Mouse (Mus musculus): Measurements from ENCODE around the gene Brsk2. TPM values are rescaled to one million over a fixed set of nuclear protein-coding genes. Genes with fewer than 3 reads are reported as not detected.

Brsk2 gene
- total RNA-seq, 1 experiment = 2.9 TPM

GRCm38 (mm10) chr7:141928642-141929041 is 20.9 kb upstream of the Brsk2 start:
- Histone ChIP-seq H3K9me3 (ENCODE audit: control insufficient read depth, insufficient read depth, low read depth, low read length) (no peaks in the 10 kb centered on the region), H3K36me3 (ENCODE audit: control insufficient read depth, insufficient read depth, low read length, poor library complexity, severe bottlenecking) (no peaks in the 10 kb centered on the region), H3K4me3 (ENCODE audit: insufficient read depth in 1 of 2, low read depth in 1 of 2, low read length in 2 of 2, poor library complexity in 1 of 2, severe bottlenecking in 1 of 2) (no peak overlapping the region), H3K9ac (ENCODE audit: insufficient read depth, low read depth, low read length, poor library complexity, severe bottlenecking) (no peak overlapping the region), H3K4me1 (ENCODE audit: control insufficient read depth in 2 of 2, insufficient read depth in 2 of 2, low read length in 2 of 2, poor library complexity in 1 of 2) (no peaks in the 10 kb centered on the region), H3K27ac (ENCODE audit: insufficient read depth, low read depth, low read length, poor library complexity, severe bottlenecking) (no peak overlapping the region)
- no peak for DNase-seq (ENCODE audit: low read depth, low spot score)
- TF ChIP-seq ZNF384 (IDR thresholded peaks at IDR 0.05; ENCODE audit: low read depth, low read length) (no peak), ZC3H11A (IDR thresholded peaks at IDR 0.05; ENCODE audit: borderline replicate concordance, low read depth, low read length) (no peak), CHD2 (IDR thresholded peaks at IDR 0.05; ENCODE audit: low read depth, low read length) (no peak), MAFK (IDR thresholded peaks at IDR 0.05; ENCODE audit: insufficient read depth, low read depth, low read length) (no peak), HCFC1 (IDR thresholded peaks at IDR 0.05; ENCODE audit: borderline replicate concordance, insufficient read depth, low read length) (no peak)
- in situ Hi-C loops (cut with MboI; ENCODE audit: low sequenced_read_pairs in 2 of 2, unreplicated experiment in 2 of 2) = no loop called here

GRCm38 (mm10) chr7:141934128-141934898 is 15.2 kb upstream of the Brsk2 start:
- Histone ChIP-seq H3K9me3 (ENCODE audit: control insufficient read depth, insufficient read depth, low read depth, low read length) (no peaks in the 10 kb centered on the region), H3K4me1 (ENCODE audit: control insufficient read depth in 2 of 2, insufficient read depth in 2 of 2, low read length in 2 of 2, poor library complexity in 1 of 2) (no peaks in the 10 kb centered on the region), H3K27ac (ENCODE audit: insufficient read depth, low read depth, low read length, poor library complexity, severe bottlenecking) (no peak overlapping the region), H3K9ac (ENCODE audit: insufficient read depth, low read depth, low read length, poor library complexity, severe bottlenecking) (no peak overlapping the region), H3K36me3 (ENCODE audit: control insufficient read depth, insufficient read depth, low read length, poor library complexity, severe bottlenecking) (no peaks in the 10 kb centered on the region), H3K4me3 (ENCODE audit: insufficient read depth in 1 of 2, low read depth in 1 of 2, low read length in 2 of 2, poor library complexity in 1 of 2, severe bottlenecking in 1 of 2) (no peak overlapping the region)
- no peak for TF ChIP-seq CHD2 (IDR thresholded peaks at IDR 0.05; ENCODE audit: low read depth, low read length)
- TF ChIP-seq MAFK (IDR thresholded peaks at IDR 0.05; ENCODE audit: insufficient read depth, low read depth, low read length) = no peak
- no peak for TF ChIP-seq ZC3H11A (IDR thresholded peaks at IDR 0.05; ENCODE audit: borderline replicate concordance, low read depth, low read length)
- TF ChIP-seq ZNF384 (IDR thresholded peaks at IDR 0.05; ENCODE audit: low read depth, low read length) = no peak
- TF ChIP-seq HCFC1 (IDR thresholded peaks at IDR 0.05; ENCODE audit: borderline replicate concordance, insufficient read depth, low read length) = no peak
- in situ Hi-C loops (cut with MboI; ENCODE audit: low sequenced_read_pairs in 2 of 2, unreplicated experiment in 2 of 2) = no loop called here
- no peak for DNase-seq (ENCODE audit: low read depth, low spot score)

- no peaks in the 10 kb centered on the region for H3K4me1 ChIP-seq (ENCODE audit: control insufficient read depth in 2 of 2, insufficient read depth in 2 of 2, low read length in 2 of 2, poor library complexity in 1 of 2)
- in situ Hi-C loops (cut with MboI; ENCODE audit: low sequenced_read_pairs in 2 of 2, unreplicated experiment in 2 of 2) = no loop called here
- H3K9ac ChIP-seq (ENCODE audit: insufficient read depth, low read depth, low read length, poor library complexity, severe bottlenecking) = no peak overlapping the region
- TF ChIP-seq CHD2 (IDR thresholded peaks at IDR 0.05; ENCODE audit: low read depth, low read length) = no peak
- TF ChIP-seq ZC3H11A (IDR thresholded peaks at IDR 0.05; ENCODE audit: borderline replicate concordance, low read depth, low read length) = no peak
- no peak for TF ChIP-seq MAFK (IDR thresholded peaks at IDR 0.05; ENCODE audit: insufficient read depth, low read depth, low read length)
- no peak for TF ChIP-seq ZNF384 (IDR thresholded peaks at IDR 0.05; ENCODE audit: low read depth, low read length)
- no peak for TF ChIP-seq HCFC1 (IDR thresholded peaks at IDR 0.05; ENCODE audit: borderline replicate concordance, insufficient read depth, low read length)
- H3K36me3 ChIP-seq (ENCODE audit: control insufficient read depth, insufficient read depth, low read length, poor library complexity, severe bottlenecking) = no peaks in the 10 kb centered on the region
- H3K9me3 ChIP-seq (ENCODE audit: control insufficient read depth, insufficient read depth, low read depth, low read length) = no peaks in the 10 kb centered on the region
- no peak overlapping the region for H3K4me3 ChIP-seq (ENCODE audit: insufficient read depth in 1 of 2, low read depth in 1 of 2, low read length in 2 of 2, poor library complexity in 1 of 2, severe bottlenecking in 1 of 2)
- DNase-seq (ENCODE audit: low read depth, low spot score) = no peak
- no peak overlapping the region for H3K27ac ChIP-seq (ENCODE audit: insufficient read depth, low read depth, low read length, poor library complexity, severe bottlenecking)
Measured at GRCm38 (mm10) chr7:141934951-141935350, 14.6 kb upstream of the Brsk2 start.

DNA sequence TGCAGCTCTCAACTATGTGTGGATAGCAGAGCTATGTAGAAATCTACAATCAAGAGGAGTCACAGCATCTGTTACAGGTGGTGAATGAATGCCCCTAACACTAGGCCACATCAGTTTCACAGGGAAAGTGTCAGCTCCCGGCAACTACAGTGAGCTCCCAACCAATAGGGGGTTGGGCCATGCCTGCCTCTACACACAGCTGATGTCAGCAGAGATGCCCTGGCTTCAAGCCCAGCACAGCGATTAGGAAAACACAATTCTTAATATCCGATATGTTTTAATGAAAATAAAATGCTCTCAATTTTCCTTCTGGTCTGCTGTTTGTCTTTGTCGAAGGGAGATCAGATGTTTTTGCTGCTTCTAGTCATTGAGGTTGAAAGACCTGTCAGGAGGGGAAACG is 6.1 kb upstream of the Brsk2 start:
- H3K4me3 ChIP-seq (ENCODE audit: insufficient read depth in 1 of 2, low read depth in 1 of 2, low read length in 2 of 2, poor library complexity in 1 of 2, severe bottlenecking in 1 of 2) = no peak overlapping the region
- H3K36me3 ChIP-seq (ENCODE audit: control insufficient read depth, insufficient read depth, low read length, poor library complexity, severe bottlenecking) = no peaks in the 10 kb centered on the region
- H3K9me3 ChIP-seq (ENCODE audit: control insufficient read depth, insufficient read depth, low read depth, low read length) = no peaks in the 10 kb centered on the region
- no peak overlapping the region for H3K9ac ChIP-seq (ENCODE audit: insufficient read depth, low read depth, low read length, poor library complexity, severe bottlenecking)
- DNase-seq (ENCODE audit: low read depth, low spot score) = no peak
- no peak for TF ChIP-seq ZC3H11A (IDR thresholded peaks at IDR 0.05; ENCODE audit: borderline replicate concordance, low read depth, low read length)
- TF ChIP-seq ZNF384 (IDR thresholded peaks at IDR 0.05; ENCODE audit: low read depth, low read length) = no peak
- no peak for TF ChIP-seq HCFC1 (IDR thresholded peaks at IDR 0.05; ENCODE audit: borderline replicate concordance, insufficient read depth, low read length)
- TF ChIP-seq CHD2 (IDR thresholded peaks at IDR 0.05; ENCODE audit: low read depth, low read length) = no peak
- TF ChIP-seq MAFK (IDR thresholded peaks at IDR 0.05; ENCODE audit: insufficient read depth, low read depth, low read length) = no peak
- H3K4me1 ChIP-seq (ENCODE audit: control insufficient read depth in 2 of 2, insufficient read depth in 2 of 2, low read length in 2 of 2, poor library complexity in 1 of 2) = no peaks in the 10 kb centered on the region
- no peak overlapping the region for H3K27ac ChIP-seq (ENCODE audit: insufficient read depth, low read depth, low read length, poor library complexity, severe bottlenecking)
- in situ Hi-C loops (cut with MboI; ENCODE audit: low sequenced_read_pairs in 2 of 2, unreplicated experiment in 2 of 2) = no loop called here
